Mouse (Mus musculus): ENCODE results near the gene Pdcd7.

The Pdcd7 gene

GRCm38 (mm10) chr9:65356561-65356960 is 10.7 kb downstream of the Pdcd7 start:
- no peak for DNase-seq (ENCODE audit: low spot score in 2 of 2)

GRCm38 (mm10) chr9:65356971-65357370 is 11.1 kb downstream of the Pdcd7 start:
- DNase-seq (ENCODE audit: low spot score in 2 of 2): no peak

GRCm38 (mm10) chr9:65358956-65359480 is 13.1 kb downstream of the Pdcd7 start:
- DNase-seq (ENCODE audit: low spot score in 2 of 2): peak in 1 of 2 experiments; percentile 10

- no peak for DNase-seq (ENCODE audit: low spot score in 2 of 2)
Measured at GRCm38 (mm10) chr9:65360641-65361448, 14.9 kb downstream of the Pdcd7 start, which contains the start of gene Ubap1l. TSS of gene Ubap1l (plus strand) at chr9:65361041.

GRCm38 (mm10) chr9:65363684-65364083 is 17.8 kb downstream of the Pdcd7 start:
- no peak for DNase-seq (ENCODE audit: low spot score in 2 of 2)

- no peak for DNase-seq (ENCODE audit: low spot score in 2 of 2)
Measured at GRCm38 (mm10) chr9:65365721-65366120, 19.8 kb downstream of the Pdcd7 start.

- DNase-seq (ENCODE audit: low spot score in 2 of 2): no peak
Measured at GRCm38 (mm10) chr9:65371756-65372155, 25.9 kb downstream of the Pdcd7 start.

- DNase-seq (ENCODE audit: low spot score in 2 of 2): no peak
Measured at GRCm38 (mm10) chr9:65372449-65372848, 26.5 kb downstream of the Pdcd7 start.

GRCm38 (mm10) chr9:65374468-65375162 is 28.7 kb downstream of the Pdcd7 start:
- DNase-seq (ENCODE audit: low spot score in 2 of 2): no peak

GRCm38 (mm10) chr9:65375163-65375934 is 29.4 kb downstream of the Pdcd7 start:
- DNase-seq (ENCODE audit: low spot score in 2 of 2): no peak

GRCm38 (mm10) chr9:65381017-65381590 is 35.2 kb downstream of the Pdcd7 start:
- no peak for DNase-seq (ENCODE audit: low spot score in 2 of 2)

GRCm38 (mm10) chr9:65382031-65382750 is 36.3 kb downstream of the Pdcd7 start:
- no peak for DNase-seq (ENCODE audit: low spot score in 2 of 2)

GRCm38 (mm10) chr9:65382751-65383097 is 36.8 kb downstream of the Pdcd7 start:
- DNase-seq (ENCODE audit: low spot score in 2 of 2): no peak

- DNase-seq (ENCODE audit: low spot score in 2 of 2): no peak
Measured at GRCm38 (mm10) chr9:65384276-65384675, 38.4 kb downstream of the Pdcd7 start.

GRCm38 (mm10) chr9:65386373-65387140 is 40.7 kb downstream of the Pdcd7 start:
- DNase-seq (ENCODE audit: low spot score in 2 of 2): no peak

- DNase-seq (ENCODE audit: low spot score in 2 of 2): no peak
Measured at GRCm38 (mm10) chr9:65390752-65391612, 45.1 kb downstream of the Pdcd7 start.

- no peak for DNase-seq (ENCODE audit: low spot score in 2 of 2)
Measured at GRCm38 (mm10) chr9:65391613-65391964, 45.7 kb downstream of the Pdcd7 start, which contains the start of gene Kbtbd13. TSS of gene Kbtbd13 (minus strand) at chr9:65391652.

- DNase-seq (ENCODE audit: low spot score in 2 of 2): peak; percentile 30 to 47
Measured at GRCm38 (mm10) chr9:65392638-65393364, 46.9 kb downstream of the Pdcd7 start.

GRCm38 (mm10) chr9:65393606-65394005 is 47.7 kb downstream of the Pdcd7 start:
- DNase-seq (ENCODE audit: low spot score in 2 of 2): no peak

Data from spleen, postnatal 36 days (tissue).